Mouse (Mus musculus) E14TG2a.4 (cell line): ENCODE measurements around the gene Flt3l.

ENCODE experiments used
- H3K27me3 ChIP-seq: 2 replicates; pipeline ENCODE4 v1.6.1; 2014; ENCODE audit warnings: low read length, control low read depth; ENCODE audit not compliant: insufficient read depth
- H3K36me3 ChIP-seq: 2 replicates; pipeline ENCODE4 v1.6.1; 2014; ENCODE audit warnings: low read length, control low read depth; ENCODE audit not compliant: insufficient read depth
- H3K4me1 ChIP-seq: replicated peaks from 2 replicates; pipeline ENCODE4 v1.6.1; 2014; ENCODE audit warnings: low read depth, low read length, control low read depth
- H3K4me3 ChIP-seq: replicated peaks from 2 replicates; pipeline ENCODE4 v1.5.1; 2014; ENCODE audit warnings: mild to moderate bottlenecking, low read length
- H3K9me3 ChIP-seq: 2 replicates; pipeline ENCODE4 v1.6.1; 2014; ENCODE audit warnings: low read length, control low read depth
- CTCF ChIP-seq: conservative IDR thresholded peaks from 2 replicates; pipeline ENCODE4 v1.5.1; 2014; ENCODE audit warnings: low read length
- NANOG ChIP-seq: IDR thresholded peaks from 2 replicates; pipeline ENCODE4 v1.6.1; 2014; ENCODE audit warnings: borderline replicate concordance, low read length, mixed read lengths
- POU5F1 ChIP-seq: IDR thresholded peaks from 2 replicates; pipeline ENCODE4 v1.6.1; 2014; ENCODE audit warnings: low read length, borderline replicate concordance

Gene Flt3l

DNA sequence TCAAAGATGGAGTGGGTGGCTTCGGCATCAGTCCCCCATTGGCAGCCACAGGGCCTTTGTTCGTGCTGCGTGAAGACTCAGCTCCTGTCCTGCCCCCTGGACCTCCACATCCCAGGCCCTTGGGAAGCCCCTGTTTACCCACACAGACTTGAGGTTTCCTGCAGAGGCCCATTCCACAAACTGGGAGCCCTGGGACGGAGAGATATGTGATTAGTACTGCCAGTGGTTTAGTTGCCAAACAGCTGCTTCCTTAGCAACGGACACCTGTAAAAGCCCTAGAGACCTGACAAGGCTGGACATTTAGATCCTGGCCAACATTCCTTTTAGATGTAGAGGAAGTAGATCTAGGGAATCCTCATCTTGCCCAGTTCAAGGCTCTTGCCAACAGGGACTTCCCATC is 5.7 kb upstream of the Flt3l start:
- Histone ChIP-seq H3K4me3 (no peak overlapping the region), H3K9me3 (no peaks in the 10 kb centered on the region), H3K36me3 (peaks cover 66% of the 10 kb centered on the region), H3K27me3 (peaks cover 9% of the 10 kb centered on the region; the same call in 1 of the 2 replicates), H3K4me1 (peaks cover 12% of the 10 kb centered on the region)
- TF ChIP-seq CTCF (no peak), POU5F1 (no peak), NANOG (no peak)

DNA sequence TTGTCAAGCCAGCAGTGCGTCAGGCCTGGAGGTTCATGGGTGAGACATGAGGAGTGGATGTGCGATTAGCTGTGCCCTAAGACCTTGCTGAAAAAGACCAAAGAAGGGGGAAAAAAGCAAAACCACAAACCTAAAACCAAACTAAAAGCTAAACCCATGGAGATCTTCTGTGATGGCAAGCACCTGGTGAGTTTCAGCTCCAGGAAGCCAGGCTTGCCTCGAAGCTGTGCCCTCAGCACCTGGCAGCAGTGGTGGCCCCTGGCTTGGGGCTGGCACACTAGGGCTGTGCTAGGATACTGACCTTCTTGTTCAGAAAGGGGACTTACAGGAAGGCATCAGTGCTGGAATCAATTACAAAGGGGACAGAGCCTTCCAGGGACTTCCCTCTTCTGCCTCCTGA is 5.1 kb upstream of the Flt3l start:
- peaks cover 60% of the 10 kb centered on the region for H3K36me3 ChIP-seq
- no peak overlapping the region for H3K4me3 ChIP-seq
- TF ChIP-seq CTCF (no peak), POU5F1 (no peak), NANOG (no peak)
- H3K4me1 ChIP-seq: peaks cover 16% of the 10 kb centered on the region
- no peaks in the 10 kb centered on the region for H3K9me3 ChIP-seq
- peaks cover 13% of the 10 kb centered on the region; the same call in 1 of the 2 replicates for H3K27me3 ChIP-seq

DNA sequence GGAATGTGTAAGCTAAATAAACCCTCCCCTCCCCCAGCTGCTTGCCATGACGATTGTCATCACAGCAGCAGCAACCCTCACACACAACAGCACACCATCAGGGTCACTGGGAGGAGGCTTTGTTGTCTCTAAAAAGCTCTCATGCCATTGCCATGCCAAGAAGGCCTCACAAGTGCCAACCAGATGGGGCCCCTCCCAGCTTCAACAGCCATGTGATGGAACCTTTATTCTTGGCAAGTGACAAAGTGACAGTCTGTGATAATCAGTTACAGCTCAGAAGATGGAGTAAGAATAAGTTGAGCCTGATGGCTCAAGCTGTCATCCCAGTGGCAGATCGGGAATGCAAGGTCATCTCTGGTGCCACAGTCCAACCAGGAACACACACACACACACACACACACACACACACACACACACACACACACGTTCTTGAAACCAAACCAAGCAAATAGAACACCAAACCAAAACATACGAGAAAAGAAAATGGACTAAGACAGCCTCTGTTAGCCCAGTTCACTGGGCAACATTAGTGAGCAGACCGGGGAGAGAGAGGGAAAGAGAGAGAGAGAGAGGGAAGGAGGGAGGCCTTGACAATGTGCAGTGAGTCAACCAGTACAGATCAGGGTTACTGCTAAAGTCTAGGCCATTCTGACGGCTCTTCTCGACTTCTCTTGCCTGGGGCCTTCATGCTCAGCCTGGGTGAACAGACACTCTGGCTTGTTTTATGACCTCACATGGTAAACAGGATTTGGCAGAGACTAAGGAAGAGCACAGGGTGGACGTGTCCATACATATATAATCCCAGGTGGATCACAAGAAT is 3.9 kb upstream of the Flt3l start:
- Histone ChIP-seq H3K4me1 (peaks cover 24% of the 10 kb centered on the region), H3K9me3 (no peaks in the 10 kb centered on the region), H3K4me3 (no peak overlapping the region), H3K36me3 (peaks cover 48% of the 10 kb centered on the region), H3K27me3 (peaks cover 23% of the 10 kb centered on the region)
- TF ChIP-seq POU5F1 (no peak), NANOG (no peak), CTCF (no peak)

DNA sequence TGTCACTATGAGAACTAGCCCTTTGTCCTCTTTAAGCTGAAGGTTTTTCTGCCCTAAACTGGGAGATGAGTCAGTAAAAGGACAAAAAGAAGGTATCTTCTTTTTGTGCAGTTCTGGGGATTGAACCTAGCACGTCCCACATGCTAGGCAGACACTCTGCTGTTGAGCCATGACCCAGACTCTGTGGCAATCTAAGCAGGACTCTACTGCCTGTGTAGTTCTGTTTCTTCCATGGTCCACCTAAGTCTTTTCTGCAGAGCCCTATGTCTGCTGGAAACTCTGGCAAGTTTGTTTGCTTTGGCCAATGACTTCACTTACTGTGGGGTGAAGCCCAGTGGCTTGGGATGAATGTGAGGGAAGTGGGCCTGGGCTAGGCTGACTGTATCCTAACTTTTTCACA is 2.2 kb upstream of the Flt3l start:
- peaks cover 31% of the 10 kb centered on the region for H3K36me3 ChIP-seq
- no peaks in the 10 kb centered on the region for H3K9me3 ChIP-seq
- H3K4me1 ChIP-seq: peaks cover 41% of the 10 kb centered on the region
- peaks cover 23% of the 10 kb centered on the region for H3K27me3 ChIP-seq
- no peak overlapping the region for H3K4me3 ChIP-seq
- TF ChIP-seq CTCF (no peak), POU5F1 (no peak), NANOG (no peak)

DNA sequence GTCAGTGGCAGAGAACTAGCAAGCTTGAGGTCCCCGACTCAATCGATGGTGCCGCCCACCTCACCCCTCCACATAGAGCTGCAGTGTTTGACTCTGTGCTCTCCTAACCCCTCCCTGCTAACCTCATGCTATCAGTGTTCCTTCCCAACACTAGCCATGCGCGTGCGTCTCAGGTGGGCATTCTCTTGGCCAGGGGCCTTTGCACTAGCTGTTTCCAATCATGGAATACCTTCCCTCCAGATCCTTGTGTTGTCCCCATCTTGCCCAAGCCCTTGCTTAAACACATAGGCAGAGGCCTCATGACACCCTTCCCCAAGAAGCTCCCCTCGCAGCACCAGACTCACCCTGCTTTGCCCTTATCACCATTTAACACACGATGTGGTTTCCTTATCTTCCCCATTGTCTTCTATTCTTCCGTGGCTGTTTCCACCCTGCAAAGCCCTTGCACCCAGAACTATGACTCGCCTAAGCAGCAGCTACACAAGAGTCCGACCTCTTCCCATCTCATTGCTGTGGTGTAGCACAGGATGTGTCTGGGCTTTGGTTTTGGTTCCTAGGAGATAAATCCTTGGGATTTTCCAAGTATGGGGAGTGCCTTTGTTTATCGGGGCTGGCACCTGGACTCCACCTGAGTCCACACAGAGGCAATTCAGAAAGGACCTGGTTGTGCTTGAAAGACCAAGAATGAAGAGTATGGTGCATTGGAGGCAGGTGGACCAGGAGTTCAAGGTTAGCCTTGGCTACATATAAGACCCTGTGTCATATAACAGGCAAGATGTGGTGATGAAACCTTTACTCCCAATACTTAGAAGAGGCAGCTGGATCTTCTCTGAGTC is 1.2 kb upstream of the Flt3l start:
- peaks cover 48% of the 10 kb centered on the region for H3K4me1 ChIP-seq
- H3K4me3 ChIP-seq: no peak overlapping the region
- peaks cover 23% of the 10 kb centered on the region for H3K27me3 ChIP-seq
- peaks cover 21% of the 10 kb centered on the region for H3K36me3 ChIP-seq
- no peak for TF ChIP-seq POU5F1
- H3K9me3 ChIP-seq: no peaks in the 10 kb centered on the region

DNA sequence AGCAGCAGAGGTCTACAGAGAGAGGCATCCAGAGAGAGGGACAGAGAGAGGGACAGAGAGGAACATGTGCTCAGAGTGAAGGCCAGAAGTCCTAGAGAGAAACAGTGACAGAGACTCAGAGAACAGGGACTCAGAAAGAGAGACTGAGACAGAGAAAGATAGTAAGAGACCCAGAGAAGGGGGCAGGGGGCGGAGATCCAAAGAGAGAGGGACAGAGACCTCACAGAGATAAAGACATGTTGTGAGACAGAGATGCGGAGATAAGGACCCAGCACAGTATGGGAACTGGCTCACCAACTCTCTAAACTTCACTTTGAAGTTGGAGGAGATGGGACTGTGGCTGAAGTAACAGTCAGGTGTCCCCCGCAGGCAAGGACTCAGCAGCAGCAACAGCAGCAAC is 862 bp downstream of the Flt3l start:
- TF ChIP-seq CTCF (no peak), POU5F1 (no peak)
- H3K4me3 ChIP-seq: no peak overlapping the region
- H3K4me1 ChIP-seq: peaks cover 69% of the 10 kb centered on the region
- peaks cover 23% of the 10 kb centered on the region for H3K27me3 ChIP-seq
- no peaks in the 10 kb centered on the region for H3K9me3 ChIP-seq
- H3K36me3 ChIP-seq: peaks cover 2% of the 10 kb centered on the region

DNA sequence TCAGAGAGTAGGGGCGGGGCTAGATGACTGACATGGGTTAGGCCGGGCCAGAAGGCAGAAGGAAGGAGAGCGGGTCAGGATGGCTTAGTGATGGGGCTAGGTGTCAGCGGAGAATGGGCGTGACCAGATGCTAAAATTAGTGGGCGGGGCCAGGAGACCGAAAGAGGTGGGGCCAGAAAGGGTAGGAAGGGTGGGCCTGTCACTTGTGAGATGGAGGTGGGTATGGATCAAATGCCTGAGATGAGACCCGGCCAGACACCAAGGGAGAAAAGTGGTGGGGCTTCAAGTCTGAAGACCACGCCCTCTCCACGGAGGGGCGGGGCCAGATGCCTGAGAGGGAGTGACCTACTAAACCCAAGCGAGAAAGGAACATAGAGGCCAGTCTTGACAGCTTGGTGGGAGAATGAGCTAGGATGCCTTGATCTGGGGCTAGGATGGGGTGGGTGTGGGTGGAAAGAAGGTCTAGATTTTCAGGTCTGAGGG is 1.6 kb downstream of the Flt3l start:
- H3K36me3 ChIP-seq: no peaks in the 10 kb centered on the region
- H3K27me3 ChIP-seq: peaks cover 23% of the 10 kb centered on the region
- no peaks in the 10 kb centered on the region for H3K9me3 ChIP-seq
- peaks cover 73% of the 10 kb centered on the region for H3K4me1 ChIP-seq
- peak overlapping the region; percentile 32; the same call in 1 of the 2 replicates for H3K4me3 ChIP-seq
- TF ChIP-seq NANOG: no peak

DNA sequence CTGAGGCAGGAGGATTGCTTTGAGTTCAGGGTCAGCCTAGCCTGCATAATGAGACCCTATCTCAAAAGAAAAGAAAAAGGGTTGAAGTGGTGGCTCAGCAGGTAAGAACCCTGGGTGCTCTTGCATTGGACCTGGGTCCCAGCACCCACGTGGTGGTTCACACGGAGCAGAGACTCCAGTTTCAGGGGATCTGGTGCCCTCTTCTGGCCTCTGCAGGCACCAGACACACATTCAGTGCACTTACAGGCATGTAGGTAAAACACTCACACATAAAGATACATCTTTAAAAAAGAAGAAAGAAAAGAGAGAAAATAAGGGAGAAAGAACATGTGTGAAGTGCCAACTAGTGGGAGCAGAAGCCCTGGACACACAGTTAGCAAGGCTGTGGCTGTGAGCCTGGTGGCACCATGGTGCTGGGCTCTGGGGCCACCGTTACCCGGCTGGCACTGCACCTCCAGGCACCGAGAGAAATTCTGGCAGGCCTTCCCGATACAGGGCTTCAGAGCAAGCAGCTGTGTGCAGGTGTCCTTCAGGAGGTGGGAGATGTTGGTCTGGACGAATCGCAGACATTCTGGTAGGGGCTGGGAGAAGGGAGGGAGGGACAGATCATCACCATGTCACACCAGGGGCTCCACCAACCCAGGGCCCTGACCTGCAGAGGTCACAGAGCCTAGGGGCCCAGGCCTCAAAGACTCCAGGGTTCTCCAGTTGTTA is 2.6 kb downstream of the Flt3l start:
- H3K36me3 ChIP-seq: no peaks in the 10 kb centered on the region
- H3K4me3 ChIP-seq: peak overlapping the region; percentile 32; the same call in 1 of the 2 replicates
- H3K9me3 ChIP-seq: no peaks in the 10 kb centered on the region
- peaks cover 23% of the 10 kb centered on the region for H3K27me3 ChIP-seq
- H3K4me1 ChIP-seq: peaks cover 72% of the 10 kb centered on the region
- TF ChIP-seq POU5F1 (no peak), NANOG (no peak), CTCF (peak; percentile 41)
